Mouse (Mus musculus) ES-Bruce4 (cell line): Measurements from ENCODE around the gene Klhl1. TPM values are rescaled to one million over a fixed set of nuclear protein-coding genes. Genes with fewer than 3 reads are reported as not detected.
"Not testable (repeated sequence)": the region's sequence is repeated elsewhere in the genome, so short reads cannot be mapped to it uniquely, and the experiment has no call there.

Experiments
- H3K27ac ChIP-seq: 2 replicates; pipeline ENCODE4 v1.5.1; 2012; ENCODE audit warnings: low read length, inconsistent platforms; ENCODE audit not compliant: insufficient read depth
- H3K27me3 ChIP-seq: 2 replicates; pipeline ENCODE4 v1.6.1; 2012; ENCODE audit warnings: mild to moderate bottlenecking, low read length, inconsistent platforms; ENCODE audit not compliant: control insufficient read depth, poor library complexity, insufficient read depth, severe bottlenecking
- H3K36me3 ChIP-seq: 2 replicates; pipeline ENCODE4 v1.6.1; 2012; ENCODE audit warnings: inconsistent platforms, mild to moderate bottlenecking, low read length, moderate library complexity; ENCODE audit not compliant: control insufficient read depth, poor library complexity, insufficient read depth, severe bottlenecking
- H3K4me1 ChIP-seq: one replicate; pipeline ENCODE4 v1.8.1; 2011; ENCODE audit warnings: low read length; ENCODE audit not compliant: control insufficient read depth, insufficient read depth
- H3K4me3 ChIP-seq: 2 replicates; pipeline ENCODE4 v1.5.1; 2011; ENCODE audit warnings: low read depth, mild to moderate bottlenecking, low read length
- H3K9ac ChIP-seq: 2 replicates; pipeline ENCODE4 v1.6.1; 2012; ENCODE audit warnings: low read depth, mild to moderate bottlenecking, inconsistent platforms; ENCODE audit not compliant: poor library complexity, severe bottlenecking
- H3K9me3 ChIP-seq: replicated peaks from 2 replicates; pipeline ENCODE4 v1.6.1; 2012; ENCODE audit warnings: mild to moderate bottlenecking, low read length, inconsistent platforms; ENCODE audit not compliant: control insufficient read depth, poor library complexity, insufficient read depth, severe bottlenecking
- CTCF ChIP-seq: IDR thresholded peaks from one replicate; pipeline ENCODE4 v1.8.1; 2011; ENCODE audit warnings: low read depth, low read length
- EP300 ChIP-seq: IDR thresholded peaks from 2 replicates; pipeline ENCODE4 v1.6.1; 2011; ENCODE audit warnings: low read depth, low read length; ENCODE audit not compliant: insufficient read depth
- POLR2A ChIP-seq: IDR thresholded peaks from one replicate; pipeline ENCODE4 v1.8.1; 2011; ENCODE audit warnings: low read length; ENCODE audit not compliant: insufficient read depth
- polyA plus RNA-seq: library from polyadenylated mRNA; stranded (reverse); fragments of >200 nt; gene quantifications from 2 replicates; pipeline ENCODE4 v1.2.4, GENCODE M21; 2011; ENCODE audit warnings: low read depth; ENCODE audit not compliant: missing spikeins, insufficient read depth, insufficient read length

The Klhl1 gene
- polyA plus RNA-seq, 1 experiment = not detected

- Histone ChIP-seq H3K36me3 (no peaks in the 10 kb centered on the region), H3K9me3 (no peaks in the 10 kb centered on the region), H3K27me3 (no peaks in the 10 kb centered on the region), H3K4me3 (no peak overlapping the region), H3K27ac (no peak overlapping the region), H3K4me1 (no peaks in the 10 kb centered on the region), H3K9ac (no peak overlapping the region)
- TF ChIP-seq EP300 (no peak), CTCF (no peak), POLR2A (no peak)
These were observed 301.0 kb downstream of the Klhl1 start for GRCm38 (mm10) chr14:96217805-96218441.

- not testable (repeated sequence) for H3K4me3 ChIP-seq, H3K9me3 ChIP-seq, H3K9ac ChIP-seq, H3K27ac ChIP-seq, H3K36me3 ChIP-seq, H3K27me3 ChIP-seq, H3K4me1 ChIP-seq
These were observed 324.1 kb downstream of the Klhl1 start for GRCm38 (mm10) chr14:96194795-96195194.

- H3K4me1 ChIP-seq = no peaks in the 10 kb centered on the region
- no peak for TF ChIP-seq EP300
- TF ChIP-seq CTCF = no peak
- TF ChIP-seq POLR2A = no peak
- no peaks in the 10 kb centered on the region for H3K27me3 ChIP-seq
- no peak overlapping the region for H3K9ac ChIP-seq
- H3K27ac ChIP-seq = no peak overlapping the region
- no peaks in the 10 kb centered on the region for H3K9me3 ChIP-seq
- H3K4me3 ChIP-seq = no peak overlapping the region
- H3K36me3 ChIP-seq = no peaks in the 10 kb centered on the region
These were observed 344.4 kb downstream of the Klhl1 start for GRCm38 (mm10) chr14:96174546-96174945.

- no peaks in the 10 kb centered on the region for H3K36me3 ChIP-seq
- H3K27me3 ChIP-seq = no peaks in the 10 kb centered on the region
- H3K4me1 ChIP-seq = no peaks in the 10 kb centered on the region
- no peak overlapping the region for H3K9ac ChIP-seq
- H3K9me3 ChIP-seq = no peaks in the 10 kb centered on the region; the same call in 1 of the 2 replicates
- no peak overlapping the region for H3K27ac ChIP-seq
- no peak overlapping the region for H3K4me3 ChIP-seq
- TF ChIP-seq POLR2A (no peak), EP300 (no peak), CTCF (no peak)
These were observed 375.8 kb downstream of the Klhl1 start for GRCm38 (mm10) chr14:96143137-96143536.

GRCm38 (mm10) chr14:96140246-96140645 is 378.7 kb downstream of the Klhl1 start:
- no peaks in the 10 kb centered on the region for H3K27me3 ChIP-seq
- no peak overlapping the region for H3K27ac ChIP-seq
- TF ChIP-seq POLR2A (no peak), EP300 (no peak), CTCF (no peak)
- no peaks in the 10 kb centered on the region for H3K4me1 ChIP-seq
- no peaks in the 10 kb centered on the region; the same call in 1 of the 2 replicates for H3K9me3 ChIP-seq
- no peak overlapping the region for H3K9ac ChIP-seq
- H3K4me3 ChIP-seq = no peak overlapping the region
- H3K36me3 ChIP-seq = no peaks in the 10 kb centered on the region

- TF ChIP-seq POLR2A (no peak), CTCF (no peak), EP300 (no peak)
- no peaks in the 10 kb centered on the region for H3K4me1 ChIP-seq
- H3K4me3 ChIP-seq = no peak overlapping the region
- no peaks in the 10 kb centered on the region for H3K27me3 ChIP-seq
- H3K27ac ChIP-seq = no peak overlapping the region
- H3K36me3 ChIP-seq = no peaks in the 10 kb centered on the region
- H3K9ac ChIP-seq = no peak overlapping the region
- H3K9me3 ChIP-seq = no peaks in the 10 kb centered on the region
These were observed 411.5 kb downstream of the Klhl1 start for GRCm38 (mm10) chr14:96107396-96107795.
